Mouse (Mus musculus): ENCODE measurements around the gene Spam1. TPM values are rescaled to one million over a fixed set of nuclear protein-coding genes. Genes with fewer than 3 reads are reported as not detected.

Gene Spam1
- not detected in 2 replicates for polyA plus RNA-seq (2016; fragmentation: Nextera tagmentation; extraction: Ambion mirVana)

GRCm38 (mm10) chr6:24790888-24791287 lies at the start of gene Spam1:
Gene Spam1 (plus strand): TSS chr6:24791188.
- Histone ChIP-seq H3K27ac (no peak within 1 kb of the TSS), H3K36me3 (no peaks in the 10 kb centered on the region), H3K4me1 (no peaks in the 10 kb centered on the region), H3K4me3 (no peak within 1 kb of the TSS), H3K27me3 (ENCODE audit: low read depth, poor library complexity, severe bottlenecking) (no peaks in the 10 kb centered on the region), H3K9me3 (replicated peaks) (no peaks in the 10 kb centered on the region)
- no peak for DNase-seq (ENCODE audit: low spot score)

- 81% methylated on average over 4 of the region's 4 CpGs for WGBS
Observed at GRCm38 (mm10) chr6:24748029-24748428, 43.0 kb upstream of the Spam1 start, which contains the start of gene Hyal4. Gene Hyal4 (plus strand): TSS chr6:24748329.

GRCm38 (mm10) chr6:24759281-24759680 lies 31.7 kb upstream of the Spam1 start:
- no peaks in the 10 kb centered on the region for H3K9me3 ChIP-seq (replicated peaks)
- H3K27ac ChIP-seq = no peak overlapping the region
- no peak for DNase-seq (ENCODE audit: low spot score)
- H3K4me3 ChIP-seq = no peak overlapping the region
- WGBS = 88% methylated on average over 3 of the region's 3 CpGs
- H3K27me3 ChIP-seq (ENCODE audit: low read depth, poor library complexity, severe bottlenecking) = no peaks in the 10 kb centered on the region
- no peaks in the 10 kb centered on the region for H3K36me3 ChIP-seq
- no peaks in the 10 kb centered on the region for H3K4me1 ChIP-seq

More at GRCm38 (mm10) chr6:24748029-24748428, 43.0 kb upstream of the Spam1 start, which contains the start of gene Hyal4:
- DNase-seq (ENCODE audit: low spot score) = no peak
- no peaks in the 10 kb centered on the region for H3K27me3 ChIP-seq (ENCODE audit: low read depth, poor library complexity, severe bottlenecking)
- no peaks in the 10 kb centered on the region for H3K4me1 ChIP-seq
- no peak within 1 kb of the TSS for H3K27ac ChIP-seq
- H3K9me3 ChIP-seq (replicated peaks) = no peaks in the 10 kb centered on the region
- no peaks in the 10 kb centered on the region for H3K36me3 ChIP-seq
- no peak within 1 kb of the TSS for H3K4me3 ChIP-seq

DNA sequence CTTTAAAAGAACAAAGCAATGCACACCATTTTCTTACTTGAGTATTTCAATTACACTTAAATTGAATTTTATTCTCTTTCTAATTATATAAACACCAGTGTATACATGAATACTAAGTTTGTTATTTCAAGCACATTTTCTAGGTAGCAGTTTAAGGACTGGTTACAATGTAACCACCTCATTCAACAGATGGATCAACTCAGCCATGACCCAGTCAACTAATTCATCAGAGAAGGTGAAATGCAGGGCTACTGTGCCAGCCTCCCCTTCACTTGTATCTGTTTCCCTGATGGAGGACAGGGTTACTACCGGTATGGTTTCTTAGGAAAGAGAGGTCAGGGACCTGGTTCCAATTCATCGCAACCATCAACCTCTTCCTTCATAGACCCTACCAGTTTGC lies 24.7 kb upstream of the Spam1 start:
- WGBS = 89% methylated on average over 2 of the region's 2 CpGs

DNA sequence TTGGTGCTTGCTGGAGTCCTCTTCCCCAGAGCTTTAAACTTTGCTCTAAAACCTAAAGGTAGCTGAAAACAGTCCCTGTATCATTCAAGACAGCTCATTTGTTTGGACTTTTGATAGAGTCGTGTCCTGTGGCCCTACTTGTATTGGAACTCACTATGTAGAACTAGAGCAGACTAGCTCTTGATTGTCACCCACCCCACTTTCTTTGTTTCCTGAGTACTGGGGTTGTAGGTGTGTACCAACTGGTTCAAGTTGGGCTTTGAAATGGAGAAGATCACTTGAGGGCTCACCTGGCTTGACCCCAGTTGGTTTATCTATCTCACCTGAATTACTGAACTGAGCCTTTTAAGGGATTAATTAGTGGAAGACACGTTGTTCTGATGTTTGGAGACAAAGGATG lies 11.8 kb upstream of the Spam1 start:
- Histone ChIP-seq H3K4me1 (no peaks in the 10 kb centered on the region), H3K9me3 (replicated peaks) (no peaks in the 10 kb centered on the region), H3K27me3 (ENCODE audit: low read depth, poor library complexity, severe bottlenecking) (no peaks in the 10 kb centered on the region), H3K27ac (no peak overlapping the region), H3K4me3 (no peak overlapping the region), H3K36me3 (no peaks in the 10 kb centered on the region)
- WGBS = 66% methylated on average over 2 of the region's 2 CpGs
- no peak for DNase-seq (ENCODE audit: low spot score)

More for the DNA sequence above, 24.7 kb upstream of the Spam1 start:
- H3K27ac ChIP-seq = no peak overlapping the region
- no peaks in the 10 kb centered on the region for H3K9me3 ChIP-seq (replicated peaks)
- H3K36me3 ChIP-seq = no peaks in the 10 kb centered on the region
- no peaks in the 10 kb centered on the region for H3K4me1 ChIP-seq
- H3K27me3 ChIP-seq (ENCODE audit: low read depth, poor library complexity, severe bottlenecking) = no peaks in the 10 kb centered on the region
- DNase-seq (ENCODE audit: low spot score) = no peak
- no peak overlapping the region for H3K4me3 ChIP-seq

GRCm38 (mm10) chr6:24822070-24822469 lies 31.1 kb downstream of the Spam1 start:
- Histone ChIP-seq H3K4me3 (no peak overlapping the region), H3K4me1 (no peaks in the 10 kb centered on the region), H3K27ac (no peak overlapping the region), H3K36me3 (no peaks in the 10 kb centered on the region), H3K27me3 (ENCODE audit: low read depth, poor library complexity, severe bottlenecking) (no peaks in the 10 kb centered on the region), H3K9me3 (replicated peaks) (no peaks in the 10 kb centered on the region)
- WGBS = 57% methylated on average over 2 of the region's 2 CpGs
- DNase-seq (ENCODE audit: low spot score) = no peak

Other genes with a start within 250 kb of the Spam1 start
- 0.06 TPM in 1 of 2 replicates, not detected in the other for gene Lmod2, start 193.4 kb upstream of the Spam1 start, polyA plus RNA-seq (2016; fragmentation: Nextera tagmentation; extraction: Ambion mirVana)
- 58.4 and 59.0 TPM in 2 replicates for gene Wasl, start 126.2 kb upstream of the Spam1 start, polyA plus RNA-seq (2016; fragmentation: Nextera tagmentation; extraction: Ambion mirVana)
- not detected in 2 replicates for gene Hyal6, start 57.9 kb upstream of the Spam1 start, polyA plus RNA-seq (2016; fragmentation: Nextera tagmentation; extraction: Ambion mirVana)
- not detected in 2 replicates for gene Hyal4, start 42.9 kb upstream of the Spam1 start, polyA plus RNA-seq (2016; fragmentation: Nextera tagmentation; extraction: Ambion mirVana)
- not detected in 2 replicates for gene Hyal5, start 66.8 kb downstream of the Spam1 start, polyA plus RNA-seq (2016; fragmentation: Nextera tagmentation; extraction: Ambion mirVana)
- 0.64 and 0.74 TPM in 2 replicates for gene Tmem229a, start 165.1 kb downstream of the Spam1 start, polyA plus RNA-seq (2016; fragmentation: Nextera tagmentation; extraction: Ambion mirVana)